Mouse (Mus musculus) frontal cortex, adult 2 months (tissue): ENCODE measurements around the gene Zc3h12c. TPM values are rescaled to one million over a fixed set of nuclear protein-coding genes. Genes with fewer than 3 reads are reported as not detected.

Experiments used
- polyA plus RNA-seq: library from polyadenylated mRNA; depleted of rRNA; stranded (reverse); fragments of >200 nt; gene quantifications from 2 replicates; pipeline ENCODE4 v1.2.3, GENCODE M21; 2012; rRNA removed

Gene Zc3h12c
- polyA plus RNA-seq, 1 experiment = 6.4 TPM

Other genes starting within 250 kb of the Zc3h12c start
- gene Fdx1, start 205.0 kb downstream of the Zc3h12c start, polyA plus RNA-seq = 25.4 and 26.0 TPM in 2 replicates
- gene Rdx, start 121.4 kb downstream of the Zc3h12c start, polyA plus RNA-seq = 44.4 and 47.5 TPM in 2 replicates